Mouse (Mus musculus): Measurements from ENCODE around the gene 1700020N01Rik. TPM values are rescaled to one million over a fixed set of nuclear protein-coding genes. Genes with fewer than 3 reads are reported as not detected.

The 1700020N01Rik gene
- not detected in 2 replicates for polyA plus RNA-seq (2014; fragmentation: Nextera tagmentation; extraction: Ambion mirVana)

DNA sequence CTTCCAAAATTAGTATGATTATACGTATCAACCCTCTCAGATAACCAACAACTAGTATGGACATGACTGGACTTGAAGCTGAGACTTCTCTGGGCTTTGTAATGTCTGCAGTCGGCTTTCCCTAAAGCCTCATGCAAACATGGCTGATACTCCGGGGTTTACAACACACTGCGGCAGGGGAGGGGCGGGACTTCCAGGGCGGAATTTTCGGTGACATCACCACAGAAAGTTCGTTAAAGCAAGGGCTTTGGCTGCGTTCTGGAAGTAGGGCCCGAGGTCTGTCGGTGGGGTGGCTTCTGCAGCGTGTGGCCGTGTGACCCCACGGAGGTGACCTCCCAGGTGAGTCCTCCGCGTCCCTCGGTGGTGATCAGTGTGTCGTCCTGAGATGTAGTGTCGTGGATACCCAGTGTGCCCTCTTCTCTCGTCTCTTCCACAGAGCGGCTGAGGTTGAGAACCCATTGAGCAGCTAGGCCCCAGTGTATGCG lies at the start of gene 1700020N01Rik:
Gene 1700020N01Rik (plus strand): TSS at position 250 of the 485 bp plus-strand sequence.
- WGBS: 91% methylated on average over 22 of the region's 22 CpGs
- no peak for ATAC-seq (ENCODE audit: insufficient number of reproducible peaks, insufficient read depth, low FRiP score, low read depth)

DNA sequence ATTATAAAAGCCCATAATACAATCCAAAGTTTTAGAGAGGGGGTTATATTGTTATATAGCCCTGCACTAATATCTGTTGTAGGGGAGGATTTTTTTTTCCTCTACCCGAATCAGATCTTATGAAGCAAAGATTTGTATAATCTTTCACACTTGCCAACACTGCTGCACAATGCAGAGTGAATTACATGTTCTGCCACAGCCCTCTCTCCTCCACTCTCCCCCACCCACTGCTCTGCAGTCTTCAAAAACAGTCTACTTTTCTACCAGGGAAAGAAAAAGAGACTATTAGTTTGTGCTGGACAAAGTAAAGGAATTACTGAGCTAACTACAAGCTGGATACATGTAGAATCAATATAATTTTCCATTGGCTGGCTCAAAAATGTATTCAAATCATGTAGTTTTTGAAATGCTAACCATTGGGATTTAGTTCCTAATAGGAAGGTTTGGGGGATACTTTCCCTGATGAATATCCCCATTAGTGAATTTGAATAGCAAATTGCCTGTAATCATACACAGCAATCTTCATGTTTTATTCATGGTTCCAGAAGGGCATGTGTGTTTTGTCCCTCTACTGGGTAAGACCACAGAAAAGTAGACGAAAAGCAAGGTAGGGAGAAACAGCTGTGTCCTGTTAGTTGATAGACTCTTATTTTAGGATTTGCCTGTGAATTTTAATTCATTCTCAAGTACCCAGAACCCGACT lies 49.2 kb upstream of the 1700020N01Rik start:
- Histone ChIP-seq H3K36me3 (ENCODE audit: control insufficient read depth, insufficient read depth, low read length) (no peaks in the 10 kb centered on the region), H3K27ac (ENCODE audit: low read length) (no peak overlapping the region), H3K27me3 (ENCODE audit: control insufficient read depth, insufficient read depth, low read length) (no peaks in the 10 kb centered on the region), H3K9me3 (ENCODE audit: control insufficient read depth, low read depth, low read length) (no peaks in the 10 kb centered on the region), H3K4me1 (ENCODE audit: control insufficient read depth, insufficient read depth, low read length) (no peaks in the 10 kb centered on the region), H3K9ac (replicated peaks; ENCODE audit: low read depth, low read length) (no peak overlapping the region), H3K4me3 (ENCODE audit: low read depth, low read length) (no peak overlapping the region), H3K4me2 (replicated peaks; ENCODE audit: low read depth, low read length) (no peak overlapping the region)
- no peak for ATAC-seq (ENCODE audit: insufficient number of reproducible peaks, insufficient read depth, low FRiP score, low read depth)
- 63% methylated on average over 3 of the region's 3 CpGs for WGBS

More for the DNA sequence above, at the start of gene 1700020N01Rik:
- Histone ChIP-seq H3K27ac (ENCODE audit: low read length) (no peak within 1 kb of the TSS), H3K27me3 (ENCODE audit: control insufficient read depth, insufficient read depth, low read length) (no peaks in the 10 kb centered on the region), H3K36me3 (ENCODE audit: control insufficient read depth, insufficient read depth, low read length) (no peaks in the 10 kb centered on the region), H3K9me3 (ENCODE audit: control insufficient read depth, low read depth, low read length) (no peaks in the 10 kb centered on the region), H3K4me2 (replicated peaks; ENCODE audit: low read depth, low read length) (no peak within 1 kb of the TSS), H3K4me1 (ENCODE audit: control insufficient read depth, insufficient read depth, low read length) (no peaks in the 10 kb centered on the region), H3K4me3 (ENCODE audit: low read depth, low read length) (no peak within 1 kb of the TSS), H3K9ac (replicated peaks; ENCODE audit: low read depth, low read length) (no peak within 1 kb of the TSS)

- Histone ChIP-seq H3K9me3 (ENCODE audit: control insufficient read depth, low read depth, low read length) (no peaks in the 10 kb centered on the region), H3K4me2 (replicated peaks; ENCODE audit: low read depth, low read length) (no peak overlapping the region), H3K27me3 (ENCODE audit: control insufficient read depth, insufficient read depth, low read length) (no peaks in the 10 kb centered on the region), H3K9ac (replicated peaks; ENCODE audit: low read depth, low read length) (no peak overlapping the region), H3K4me3 (ENCODE audit: low read depth, low read length) (no peak overlapping the region), H3K36me3 (ENCODE audit: control insufficient read depth, insufficient read depth, low read length) (no peaks in the 10 kb centered on the region), H3K27ac (ENCODE audit: low read length) (no peak overlapping the region), H3K4me1 (ENCODE audit: control insufficient read depth, insufficient read depth, low read length) (no peaks in the 10 kb centered on the region)
- WGBS: 80% methylated on average over 4 of the region's 4 CpGs
- ATAC-seq (ENCODE audit: insufficient number of reproducible peaks, insufficient read depth, low FRiP score, low read depth): no peak
Measured at GRCm38 (mm10) chr10:21544721-21545120, 48.2 kb upstream of the 1700020N01Rik start.

DNA sequence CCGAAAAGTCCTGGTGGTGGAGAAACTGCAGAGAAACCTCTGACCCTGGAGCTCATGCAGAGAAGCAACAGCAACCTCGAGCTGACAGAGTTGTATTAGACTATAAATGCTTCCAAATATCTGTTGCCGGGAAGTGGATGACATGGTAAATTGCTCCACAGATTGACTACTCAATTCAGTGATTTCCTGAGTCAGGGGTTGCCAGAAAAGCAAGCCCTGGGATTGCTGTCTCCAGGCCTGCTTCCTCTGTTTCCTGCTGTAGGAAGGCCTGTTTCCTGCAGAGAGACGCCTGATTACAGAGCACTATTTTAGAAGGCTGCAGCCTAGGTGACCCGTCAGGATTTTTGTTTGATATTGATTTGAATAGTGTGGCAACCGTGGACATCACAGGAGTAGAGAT lies 47.5 kb upstream of the 1700020N01Rik start:
- Histone ChIP-seq H3K4me2 (replicated peaks; ENCODE audit: low read depth, low read length) (no peak overlapping the region), H3K9ac (replicated peaks; ENCODE audit: low read depth, low read length) (no peak overlapping the region), H3K27me3 (ENCODE audit: control insufficient read depth, insufficient read depth, low read length) (no peaks in the 10 kb centered on the region), H3K27ac (ENCODE audit: low read length) (no peak overlapping the region), H3K36me3 (ENCODE audit: control insufficient read depth, insufficient read depth, low read length) (no peaks in the 10 kb centered on the region), H3K4me1 (ENCODE audit: control insufficient read depth, insufficient read depth, low read length) (no peaks in the 10 kb centered on the region), H3K9me3 (ENCODE audit: control insufficient read depth, low read depth, low read length) (no peaks in the 10 kb centered on the region), H3K4me3 (ENCODE audit: low read depth, low read length) (no peak overlapping the region)
- ATAC-seq (ENCODE audit: insufficient number of reproducible peaks, insufficient read depth, low FRiP score, low read depth): no peak
- WGBS: 50% methylated on average over 6 of the region's 6 CpGs

DNA sequence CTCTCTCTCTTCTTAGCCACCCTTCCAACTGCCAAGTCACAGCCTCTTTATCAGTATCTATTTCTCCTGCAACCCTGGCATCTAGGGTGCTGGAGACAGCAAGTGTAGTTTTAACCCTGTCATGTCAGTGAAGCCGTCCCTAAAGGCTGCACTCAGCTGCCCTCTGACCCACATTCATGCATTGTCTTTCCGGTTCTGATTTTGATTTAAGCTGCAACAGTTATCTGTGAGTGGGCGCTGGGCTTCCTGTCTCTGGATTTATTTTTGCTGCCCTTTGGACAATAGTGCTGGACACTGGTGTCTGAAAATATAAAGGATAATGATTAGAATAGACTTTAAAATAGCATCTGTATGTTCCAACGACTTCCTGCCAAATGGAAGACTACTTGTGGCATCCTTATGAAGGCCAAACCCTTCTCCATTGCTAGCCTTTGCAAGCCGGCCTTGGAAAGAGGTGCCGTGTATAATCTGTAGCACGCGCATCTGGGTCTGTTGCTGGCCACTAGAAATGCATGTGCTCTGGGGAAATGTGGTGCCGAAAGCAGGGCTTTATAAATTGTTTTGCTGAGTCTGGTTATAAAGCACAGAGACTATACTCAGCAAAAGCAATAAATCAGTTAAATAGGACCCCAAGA lies 44.0 kb upstream of the 1700020N01Rik start:
- no peaks in the 10 kb centered on the region for H3K27me3 ChIP-seq (ENCODE audit: control insufficient read depth, insufficient read depth, low read length)
- no peaks in the 10 kb centered on the region for H3K4me1 ChIP-seq (ENCODE audit: control insufficient read depth, insufficient read depth, low read length)
- no peaks in the 10 kb centered on the region for H3K9me3 ChIP-seq (ENCODE audit: control insufficient read depth, low read depth, low read length)
- H3K9ac ChIP-seq (replicated peaks; ENCODE audit: low read depth, low read length): no peak overlapping the region
- H3K4me2 ChIP-seq (replicated peaks; ENCODE audit: low read depth, low read length): no peak overlapping the region
- no peak for ATAC-seq (ENCODE audit: insufficient number of reproducible peaks, insufficient read depth, low FRiP score, low read depth)
- no peak overlapping the region for H3K27ac ChIP-seq (ENCODE audit: low read length)
- 70% methylated on average over 9 of the region's 9 CpGs for WGBS
- no peak overlapping the region for H3K4me3 ChIP-seq (ENCODE audit: low read depth, low read length)
- H3K36me3 ChIP-seq (ENCODE audit: control insufficient read depth, insufficient read depth, low read length): no peaks in the 10 kb centered on the region

DNA sequence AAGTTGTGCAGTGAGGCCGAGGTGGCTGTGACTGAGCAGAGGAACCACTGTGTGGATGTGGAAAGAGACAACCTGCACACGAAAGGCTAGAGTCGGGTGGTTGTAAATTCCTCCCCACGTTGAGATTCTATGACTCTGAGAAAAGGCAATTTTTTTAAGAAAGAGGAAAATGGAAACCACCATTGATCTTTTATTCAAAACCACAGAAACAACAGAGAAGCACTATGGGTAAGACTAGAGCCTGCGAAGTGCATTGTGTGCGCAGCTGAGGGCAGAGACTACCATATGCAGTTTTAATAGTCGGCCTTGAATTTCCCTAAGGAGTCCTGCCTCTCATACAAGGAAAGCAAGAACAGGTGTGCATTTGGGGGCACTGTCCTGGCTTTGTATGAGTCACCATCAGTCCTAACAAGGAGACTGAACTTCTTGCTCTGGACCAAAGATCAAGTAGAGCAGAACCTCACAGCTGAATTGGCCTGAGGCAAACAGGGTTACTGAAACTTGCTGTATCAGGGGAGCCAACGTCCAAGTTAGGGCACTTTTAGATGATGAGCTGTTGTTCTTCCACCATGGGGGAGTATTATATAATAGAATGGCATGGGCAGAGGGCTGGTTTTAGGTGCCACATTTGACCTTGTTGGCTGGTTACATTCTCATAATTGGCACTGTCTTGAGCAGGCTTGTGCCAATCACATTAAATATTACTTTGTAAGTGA lies 39.8 kb upstream of the 1700020N01Rik start:
- H3K9me3 ChIP-seq (ENCODE audit: control insufficient read depth, low read depth, low read length): no peaks in the 10 kb centered on the region
- no peak overlapping the region for H3K27ac ChIP-seq (ENCODE audit: low read length)
- 88% methylated on average over 8 of the region's 8 CpGs for WGBS
- H3K4me2 ChIP-seq (replicated peaks; ENCODE audit: low read depth, low read length): no peak overlapping the region
- no peak for ATAC-seq (ENCODE audit: insufficient number of reproducible peaks, insufficient read depth, low FRiP score, low read depth)
- H3K4me3 ChIP-seq (ENCODE audit: low read depth, low read length): no peak overlapping the region
- no peaks in the 10 kb centered on the region for H3K27me3 ChIP-seq (ENCODE audit: control insufficient read depth, insufficient read depth, low read length)
- no peaks in the 10 kb centered on the region for H3K4me1 ChIP-seq (ENCODE audit: control insufficient read depth, insufficient read depth, low read length)
- no peak overlapping the region for H3K9ac ChIP-seq (replicated peaks; ENCODE audit: low read depth, low read length)
- no peaks in the 10 kb centered on the region for H3K36me3 ChIP-seq (ENCODE audit: control insufficient read depth, insufficient read depth, low read length)

DNA sequence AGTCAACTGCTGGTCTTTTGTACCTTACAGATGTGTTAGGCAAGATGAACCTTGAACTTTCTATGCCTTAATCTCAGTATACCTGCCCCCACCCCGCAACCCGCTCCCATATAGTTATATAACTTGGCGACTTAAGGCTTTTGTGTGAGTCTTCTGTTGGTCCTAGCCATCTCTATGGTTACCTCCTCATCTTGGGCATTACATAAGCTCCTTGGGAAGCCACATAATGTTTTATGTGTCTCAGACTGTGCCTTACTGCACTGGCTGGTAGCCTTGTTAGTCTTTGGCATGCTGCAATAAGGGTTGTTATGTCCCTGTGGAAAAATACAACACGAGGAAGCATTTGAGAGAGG lies 39.3 kb upstream of the 1700020N01Rik start:
- Histone ChIP-seq H3K4me2 (replicated peaks; ENCODE audit: low read depth, low read length) (no peak overlapping the region), H3K4me3 (ENCODE audit: low read depth, low read length) (no peak overlapping the region), H3K9me3 (ENCODE audit: control insufficient read depth, low read depth, low read length) (no peaks in the 10 kb centered on the region), H3K9ac (replicated peaks; ENCODE audit: low read depth, low read length) (no peak overlapping the region), H3K27me3 (ENCODE audit: control insufficient read depth, insufficient read depth, low read length) (no peaks in the 10 kb centered on the region), H3K4me1 (ENCODE audit: control insufficient read depth, insufficient read depth, low read length) (no peaks in the 10 kb centered on the region), H3K27ac (ENCODE audit: low read length) (no peak overlapping the region), H3K36me3 (ENCODE audit: control insufficient read depth, insufficient read depth, low read length) (no peaks in the 10 kb centered on the region)
- no peak for ATAC-seq (ENCODE audit: insufficient number of reproducible peaks, insufficient read depth, low FRiP score, low read depth)
- WGBS: 84% methylated on average over 4 of the region's 4 CpGs

DNA sequence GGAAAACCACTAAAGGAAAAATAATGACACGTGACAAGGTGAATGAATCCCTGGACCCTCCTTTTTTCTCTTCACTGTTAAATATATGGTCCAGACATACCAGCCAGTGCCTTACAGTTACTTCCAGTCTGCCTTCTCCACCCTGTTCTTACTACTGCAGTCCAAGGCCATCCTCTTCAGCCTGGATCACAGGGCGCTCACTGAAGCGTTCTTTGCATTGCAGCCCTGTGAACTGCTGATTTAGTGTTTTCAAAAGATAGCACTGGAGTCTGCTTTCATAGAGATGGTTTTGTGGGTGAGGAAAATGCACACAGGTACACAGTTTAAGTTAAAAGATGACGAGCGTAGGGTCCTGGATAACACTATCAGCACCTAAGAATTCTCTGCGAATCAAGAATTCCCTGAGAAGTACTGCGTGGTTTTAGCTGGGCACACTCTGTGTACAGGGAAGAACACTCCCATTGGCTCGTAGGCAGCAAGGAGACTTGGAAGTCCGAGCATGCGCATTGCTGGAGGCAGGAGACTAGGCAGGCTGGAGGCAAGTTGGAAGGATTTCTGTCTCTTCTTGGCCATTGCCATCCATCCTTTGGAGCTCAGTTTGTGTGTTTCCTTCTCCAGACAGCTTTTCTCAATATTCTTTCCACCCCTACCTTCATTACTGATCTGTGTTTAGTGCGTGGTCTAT lies 37.9 kb upstream of the 1700020N01Rik start:
- Histone ChIP-seq H3K27me3 (ENCODE audit: control insufficient read depth, insufficient read depth, low read length) (no peaks in the 10 kb centered on the region), H3K4me1 (ENCODE audit: control insufficient read depth, insufficient read depth, low read length) (no peaks in the 10 kb centered on the region), H3K27ac (ENCODE audit: low read length) (no peak overlapping the region), H3K4me2 (replicated peaks; ENCODE audit: low read depth, low read length) (no peak overlapping the region), H3K36me3 (ENCODE audit: control insufficient read depth, insufficient read depth, low read length) (no peaks in the 10 kb centered on the region), H3K4me3 (ENCODE audit: low read depth, low read length) (no peak overlapping the region), H3K9ac (replicated peaks; ENCODE audit: low read depth, low read length) (no peak overlapping the region), H3K9me3 (ENCODE audit: control insufficient read depth, low read depth, low read length) (no peaks in the 10 kb centered on the region)
- no peak for ATAC-seq (ENCODE audit: insufficient number of reproducible peaks, insufficient read depth, low FRiP score, low read depth)
- 85% methylated on average over 11 of the region's 11 CpGs for WGBS

Measured in stomach, embryonic 14.5 days (tissue).